Mouse (Mus musculus): ENCODE measurements around the gene Cdc40. TPM values are rescaled to one million over a fixed set of nuclear protein-coding genes. Genes with fewer than 3 reads are reported as not detected.

The Cdc40 gene
- total RNA-seq (2017) = 52.3 and 58.9 TPM in 2 replicates

- ATAC-seq (ENCODE audit: extremely low read depth, insufficient number of reproducible peaks, low FRiP score, poor library complexity, severe bottlenecking) = peak; percentile 96
Observed at GRCm38 (mm10) chr10:40882831-40883643, at the start of gene Cdc40, which contains the start of gene Wasf1. TSS of gene Cdc40 (minus strand) at chr10:40883311. TSS of gene Wasf1 (plus strand) at chr10:40883475.

GRCm38 (mm10) chr10:40919464-40919863, 36.4 kb upstream of the Cdc40 start:
- ATAC-seq (ENCODE audit: extremely low read depth, insufficient number of reproducible peaks, low FRiP score, poor library complexity, severe bottlenecking) = no peak

DNA sequence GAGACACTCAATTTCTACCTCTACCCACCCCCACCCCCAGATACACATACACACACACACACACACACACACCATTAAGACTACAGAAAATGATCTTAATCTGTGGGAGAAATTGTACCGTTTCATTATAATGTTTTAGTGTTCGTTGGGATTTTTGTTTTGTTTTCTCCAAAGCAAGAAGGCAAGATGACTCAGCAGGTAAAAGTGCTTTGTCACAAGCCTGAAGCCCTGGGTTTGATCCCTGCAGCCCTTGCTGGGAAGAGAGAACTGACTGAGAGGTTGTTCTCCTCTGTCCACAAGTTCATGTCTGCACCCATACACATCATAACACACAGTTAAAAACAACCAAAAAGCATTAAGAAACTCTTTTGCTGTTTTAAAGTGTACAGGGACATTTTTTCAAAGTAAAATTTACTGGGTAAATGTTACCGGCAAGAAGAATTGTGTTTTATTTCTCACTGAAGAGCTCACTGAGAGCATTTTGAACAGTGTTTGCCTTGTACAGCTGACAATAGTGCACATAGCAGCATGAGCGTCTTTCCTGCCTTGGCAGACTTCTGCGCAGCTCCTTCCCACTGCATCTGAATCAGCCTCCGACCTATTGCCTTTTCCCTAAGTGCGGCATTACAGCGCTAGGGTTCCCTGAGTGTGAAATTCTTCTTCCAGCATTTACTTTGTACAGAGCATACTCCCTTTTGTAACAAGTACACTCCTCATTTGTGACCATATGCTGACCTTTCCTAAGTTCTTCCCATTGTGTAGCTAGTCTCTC, 35.7 kb upstream of the Cdc40 start:
- ATAC-seq (ENCODE audit: extremely low read depth, insufficient number of reproducible peaks, low FRiP score, poor library complexity, severe bottlenecking) = no peak

GRCm38 (mm10) chr10:40915240-40915639, 32.1 kb upstream of the Cdc40 start:
- no peak for ATAC-seq (ENCODE audit: extremely low read depth, insufficient number of reproducible peaks, low FRiP score, poor library complexity, severe bottlenecking)

GRCm38 (mm10) chr10:40910811-40911210, 27.7 kb upstream of the Cdc40 start:
- no peak for ATAC-seq (ENCODE audit: extremely low read depth, insufficient number of reproducible peaks, low FRiP score, poor library complexity, severe bottlenecking)

DNA sequence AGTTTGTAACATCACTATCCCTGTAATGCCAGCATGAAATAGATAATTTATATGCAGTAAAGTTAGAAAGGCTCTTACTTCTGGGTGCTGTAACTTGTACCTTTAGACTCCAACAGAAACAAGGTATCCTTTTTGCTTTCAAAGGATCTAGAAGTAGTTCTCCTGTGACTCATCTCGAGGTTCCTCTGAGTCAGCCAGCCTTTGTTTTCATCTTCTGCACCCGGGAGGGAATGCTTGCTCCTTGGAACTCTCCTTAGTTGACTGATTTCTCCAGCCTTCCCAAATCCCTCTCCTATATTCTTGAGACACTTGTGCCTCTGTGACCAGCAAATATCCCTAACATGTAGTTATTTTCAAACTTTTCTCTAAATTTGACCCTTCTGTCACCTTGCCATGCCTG, 25.5 kb upstream of the Cdc40 start:
- no peak for ATAC-seq (ENCODE audit: extremely low read depth, insufficient number of reproducible peaks, low FRiP score, poor library complexity, severe bottlenecking)

DNA sequence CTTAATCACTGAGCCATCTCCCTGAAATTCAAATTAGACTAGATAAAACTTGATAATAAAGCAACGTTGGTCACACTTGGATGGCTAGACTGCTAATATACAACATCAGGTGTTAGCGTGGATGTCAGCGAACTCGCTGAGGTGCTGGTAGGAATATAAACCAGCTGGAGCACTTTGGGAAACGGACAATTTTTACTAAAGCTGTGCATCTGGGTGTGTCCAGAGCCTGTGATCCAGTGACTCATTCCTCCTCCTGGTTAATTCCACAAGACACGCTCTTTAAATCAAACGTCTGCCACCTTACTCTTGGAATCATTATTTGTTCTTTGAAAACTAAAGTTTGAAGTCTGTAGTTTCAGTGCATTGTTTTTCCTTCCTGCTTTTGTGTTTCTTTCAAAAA, 23.7 kb upstream of the Cdc40 start:
- no peak for ATAC-seq (ENCODE audit: extremely low read depth, insufficient number of reproducible peaks, low FRiP score, poor library complexity, severe bottlenecking)

- ATAC-seq (ENCODE audit: extremely low read depth, insufficient number of reproducible peaks, low FRiP score, poor library complexity, severe bottlenecking) = no peak
Observed at GRCm38 (mm10) chr10:40906131-40906530, 23.0 kb upstream of the Cdc40 start.

- no peak for ATAC-seq (ENCODE audit: extremely low read depth, insufficient number of reproducible peaks, low FRiP score, poor library complexity, severe bottlenecking)
Observed at GRCm38 (mm10) chr10:40901786-40902185, 18.7 kb upstream of the Cdc40 start.

- no peak for ATAC-seq (ENCODE audit: extremely low read depth, insufficient number of reproducible peaks, low FRiP score, poor library complexity, severe bottlenecking)
Observed at GRCm38 (mm10) chr10:40896656-40897055, 13.5 kb upstream of the Cdc40 start.

- no peak for ATAC-seq (ENCODE audit: extremely low read depth, insufficient number of reproducible peaks, low FRiP score, poor library complexity, severe bottlenecking)
Observed at GRCm38 (mm10) chr10:40895765-40896164, 12.7 kb upstream of the Cdc40 start.

GRCm38 (mm10) chr10:40889146-40889545, 6.0 kb upstream of the Cdc40 start:
- no peak for ATAC-seq (ENCODE audit: extremely low read depth, insufficient number of reproducible peaks, low FRiP score, poor library complexity, severe bottlenecking)

GRCm38 (mm10) chr10:40887316-40887715, 4.2 kb upstream of the Cdc40 start:
- ATAC-seq (ENCODE audit: extremely low read depth, insufficient number of reproducible peaks, low FRiP score, poor library complexity, severe bottlenecking) = no peak

DNA sequence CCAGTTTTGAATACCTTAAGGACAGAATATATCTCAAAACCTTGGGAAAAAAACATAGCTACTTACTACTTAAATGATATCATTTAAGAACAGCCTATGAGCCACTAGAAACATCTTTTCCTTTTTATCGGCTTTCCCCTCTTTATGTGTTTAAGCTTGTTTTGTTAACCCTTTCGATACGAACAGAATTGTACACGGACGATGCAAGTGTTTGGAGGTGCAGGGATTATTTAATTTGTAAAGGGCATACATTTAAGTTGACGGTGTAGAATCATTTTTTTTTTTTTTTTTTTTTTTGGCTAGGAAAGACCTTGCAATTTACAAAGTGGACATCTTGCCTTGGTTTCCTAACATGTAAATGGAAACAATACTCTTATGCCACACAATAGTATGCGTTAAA, 2.3 kb upstream of the Cdc40 start:
- ATAC-seq (ENCODE audit: extremely low read depth, insufficient number of reproducible peaks, low FRiP score, poor library complexity, severe bottlenecking) = no peak

DNA sequence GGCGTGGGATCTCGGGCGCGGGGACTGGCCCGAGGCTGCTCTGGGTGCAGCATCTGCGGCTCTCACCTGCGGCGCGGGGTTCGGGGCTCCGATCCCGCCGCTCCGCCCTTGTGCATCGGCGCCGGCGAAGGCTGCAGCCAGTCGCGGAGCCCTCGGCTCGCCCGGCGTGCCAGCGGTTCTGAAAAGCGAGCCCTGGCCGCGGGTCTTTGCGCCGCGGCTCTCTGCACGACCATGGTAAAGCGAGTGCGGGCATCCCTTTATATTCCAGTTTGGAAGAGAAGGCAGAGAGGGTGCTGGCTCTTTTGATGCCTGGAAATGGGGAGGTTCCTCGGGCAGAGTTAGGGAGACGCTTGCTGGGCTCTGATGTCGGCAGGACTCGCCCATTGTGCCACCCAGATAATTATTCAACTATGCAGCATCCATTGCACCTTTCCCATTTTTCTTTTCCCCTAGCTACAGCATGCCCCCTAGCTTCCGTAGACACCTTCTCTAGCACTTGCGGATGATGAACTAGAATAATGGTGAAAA, 1.2 kb upstream of the Cdc40 start:
- ATAC-seq (ENCODE audit: extremely low read depth, insufficient number of reproducible peaks, low FRiP score, poor library complexity, severe bottlenecking) = no peak

DNA sequence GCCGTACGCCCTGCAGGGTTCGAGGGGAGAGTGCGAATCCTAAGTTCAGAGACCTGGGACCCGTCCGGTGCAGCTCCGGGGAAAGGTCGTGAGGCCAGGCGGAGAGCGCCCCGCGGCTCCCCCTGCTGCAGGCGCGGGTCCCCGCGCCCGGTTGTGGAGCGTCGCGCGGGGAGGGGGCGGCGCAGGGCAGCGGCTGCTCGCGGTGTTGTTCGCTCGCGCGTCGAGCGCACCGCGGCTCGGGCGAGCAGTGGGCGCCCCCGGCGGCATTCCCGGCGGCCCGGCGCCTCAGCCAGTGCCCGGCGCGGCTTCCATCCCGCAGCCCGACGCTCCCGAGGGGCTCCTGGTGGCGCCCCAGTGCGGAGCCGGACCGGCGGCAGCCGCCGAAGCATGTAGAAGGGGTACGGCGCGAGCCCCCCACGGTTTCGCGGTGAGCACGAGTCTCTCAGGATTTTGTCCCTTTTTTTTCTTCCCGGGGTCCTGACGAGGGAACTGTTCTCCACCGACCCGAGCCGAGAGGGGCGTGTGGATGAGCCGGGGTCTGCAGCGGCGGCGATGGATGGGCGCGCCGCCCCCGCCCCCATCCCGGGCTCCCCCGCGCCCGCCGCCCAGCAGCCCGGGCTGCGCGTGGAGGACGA, 650 bp upstream of the Cdc40 start:
- ATAC-seq (ENCODE audit: extremely low read depth, insufficient number of reproducible peaks, low FRiP score, poor library complexity, severe bottlenecking) = 0 out of 2 replicates have a peak, but pooled peaks have one; percentile 2

DNA sequence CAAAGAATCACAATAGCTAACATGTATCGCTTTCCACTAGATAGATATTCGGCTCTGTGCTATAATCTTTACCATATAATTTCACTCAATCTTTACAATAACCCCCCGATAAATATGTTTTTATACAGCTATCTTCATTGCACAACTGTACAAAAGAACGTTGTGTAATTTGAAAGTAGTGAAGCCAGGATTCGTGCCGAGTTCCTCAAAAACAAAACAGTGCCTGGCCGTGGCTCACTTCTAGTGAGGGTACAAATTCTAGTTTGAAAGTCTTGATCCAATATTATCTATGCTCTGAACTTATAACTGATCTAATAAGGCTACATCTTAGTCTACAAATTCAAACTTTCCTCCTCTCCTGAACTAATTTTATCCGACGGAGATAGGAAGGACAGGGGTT, 778 bp downstream of the Cdc40 start:
- ATAC-seq (ENCODE audit: extremely low read depth, insufficient number of reproducible peaks, low FRiP score, poor library complexity, severe bottlenecking) = no peak

GRCm38 (mm10) chr10:40881236-40881635, 1.9 kb downstream of the Cdc40 start:
- no peak for ATAC-seq (ENCODE audit: extremely low read depth, insufficient number of reproducible peaks, low FRiP score, poor library complexity, severe bottlenecking)

GRCm38 (mm10) chr10:40879969-40880368, 3.1 kb downstream of the Cdc40 start:
- no peak for ATAC-seq (ENCODE audit: extremely low read depth, insufficient number of reproducible peaks, low FRiP score, poor library complexity, severe bottlenecking)
